Mouse (Mus musculus) T-cell, adult 2 months (primary cell): Measurements from ENCODE around the gene Ltn1.

ENCODE experiments used
- DNase-seq: peaks from one replicate; pipeline ENCODE4 v3.0.0; 2022; ENCODE audit warnings: low spot score

Gene Ltn1

GRCm38 (mm10) chr16:87432033-87432814 lies at the start of gene Ltn1:
TSS of gene Ltn1 (minus strand) at chr16:87432612.
- DNase-seq = peak; percentile 98

- no peak for DNase-seq
Measured at GRCm38 (mm10) chr16:87470579-87470978, 38.2 kb upstream of the Ltn1 start.

- peak; percentile 11 for DNase-seq
Measured at GRCm38 (mm10) chr16:87458752-87459151, 26.3 kb upstream of the Ltn1 start.

- peak; percentile 67 for DNase-seq
Measured at GRCm38 (mm10) chr16:87455180-87455611, 22.8 kb upstream of the Ltn1 start.

- DNase-seq = peak; percentile 93
Measured at GRCm38 (mm10) chr16:87454419-87455179, 22.2 kb upstream of the Ltn1 start, which contains the start of gene Usp16. TSS of gene Usp16 (plus strand) at chr16:87454703.

GRCm38 (mm10) chr16:87453226-87453625 lies 20.8 kb upstream of the Ltn1 start:
- no peak for DNase-seq

- no peak for DNase-seq
Measured at GRCm38 (mm10) chr16:87445528-87445927, 13.1 kb upstream of the Ltn1 start.

- DNase-seq = no peak
Measured at GRCm38 (mm10) chr16:87445110-87445509, 12.7 kb upstream of the Ltn1 start.

- no peak for DNase-seq
Measured at GRCm38 (mm10) chr16:87444071-87444470, 11.7 kb upstream of the Ltn1 start.

- no peak for DNase-seq
Measured at GRCm38 (mm10) chr16:87443245-87443644, 10.8 kb upstream of the Ltn1 start.

GRCm38 (mm10) chr16:87442291-87442690 lies 9.9 kb upstream of the Ltn1 start:
- no peak for DNase-seq

GRCm38 (mm10) chr16:87441089-87441488 lies 8.7 kb upstream of the Ltn1 start:
- DNase-seq = peak; percentile 37

GRCm38 (mm10) chr16:87440184-87440686 lies 7.8 kb upstream of the Ltn1 start, which contains the start of gene Rwdd2b:
TSS of gene Rwdd2b (minus strand) at chr16:87440573.
- DNase-seq = peak; percentile 94

- DNase-seq = no peak
Measured at GRCm38 (mm10) chr16:87438697-87439096, 6.3 kb upstream of the Ltn1 start.

- no peak for DNase-seq
Measured at GRCm38 (mm10) chr16:87437096-87437495, 4.7 kb upstream of the Ltn1 start.

- DNase-seq = no peak
Measured at GRCm38 (mm10) chr16:87435411-87436205, 3.2 kb upstream of the Ltn1 start.

- DNase-seq = no peak
Measured at GRCm38 (mm10) chr16:87434946-87435345, 2.5 kb upstream of the Ltn1 start.

GRCm38 (mm10) chr16:87434266-87434665 lies 1.9 kb upstream of the Ltn1 start:
- DNase-seq = no peak

GRCm38 (mm10) chr16:87427516-87427915 lies 4.9 kb downstream of the Ltn1 start:
- no peak for DNase-seq

GRCm38 (mm10) chr16:87420662-87421061 lies 11.8 kb downstream of the Ltn1 start:
- DNase-seq = no peak

- peak; percentile 16 for DNase-seq
Measured at GRCm38 (mm10) chr16:87405001-87405400, 27.4 kb downstream of the Ltn1 start.
